In genomic region chr9:20760813-20761212, GRCm38 (mm10) we compare ENCODE assay signal across 8 mouse cellular contexts. TPM values are rescaled to one million over a fixed set of nuclear protein-coding genes. Genes with fewer than 3 reads are reported as not detected.
DNase-seq lines count a peak whose midpoint lies in the region; ATAC-seq and TF ChIP-seq lines count a peak whose summit lies in the region.
"Had no signal": no experiment of that assay in that cellular context is flagged by ENCODE, and none has a peak within 500 bp of the region (broad histone marks: within the 10 kb centered on the region; RNA-seq: fewer than 3 reads in every experiment).

No protein-coding gene starts in this region.

- 0 out of 2 replicates have a peak, but pooled peaks cover 3% of the 10 kb centered on the region for H3K27me3 ChIP-seq in heart, postnatal 0 days (ENCODE audit: control insufficient read depth, insufficient read depth, low read length)
- H3K27me3 ChIP-seq in lung, postnatal 0 days (replicated peaks; ENCODE audit: insufficient read depth, low read length): no peaks in the 10 kb centered on the region
- no peaks in the 10 kb centered on the region for H3K27me3 ChIP-seq in forebrain, embryonic 12.5 days

- peak; percentile 89 for DNase-seq in NIH3T3 (ENCODE audit: low read depth)
- peak; percentile 73 for DNase-seq in adrenal gland, postnatal 25 days
- peak; percentile 66 for DNase-seq in heart, postnatal 0 days (ENCODE audit: low spot score)
- DNase-seq in lung, postnatal 0 days (ENCODE audit: low spot score): peak; percentile 11
- no peak for DNase-seq in cerebellum, postnatal 4 days (ENCODE audit: low spot score in 2 of 2)
- no peak for DNase-seq in layer of hippocampus, adult 9-10 months (ENCODE audit: low spot score)

- H3K4me3 ChIP-seq in heart, postnatal 0 days (ENCODE audit: low read depth, low read length): no peak overlapping the region
- H3K4me3 ChIP-seq in lung, postnatal 0 days (ENCODE audit: low read depth, low read length): no peak overlapping the region
- H3K4me3 ChIP-seq in forebrain, embryonic 12.5 days (replicated peaks): no peak overlapping the region

- no peaks in the 10 kb centered on the region for H3K36me3 ChIP-seq in heart, postnatal 0 days (replicated peaks; ENCODE audit: control insufficient read depth, insufficient read depth, low read length)
- H3K36me3 ChIP-seq in lung, postnatal 0 days (ENCODE audit: insufficient read depth, low read length): no peaks in the 10 kb centered on the region
- H3K36me3 ChIP-seq in forebrain, embryonic 12.5 days (replicated peaks): no peaks in the 10 kb centered on the region

- no peaks in the 10 kb centered on the region; the same call in 1 of the 2 replicates for H3K4me1 ChIP-seq in heart, postnatal 0 days (ENCODE audit: control insufficient read depth, insufficient read depth)
- no peaks in the 10 kb centered on the region for H3K4me1 ChIP-seq in lung, postnatal 0 days (ENCODE audit: insufficient read depth, low read depth, low read length)
- H3K4me1 ChIP-seq in forebrain, embryonic 12.5 days: peaks cover 12% of the 10 kb centered on the region; the same call in 1 of the 2 replicates

- WGBS in heart, postnatal 0 days: 28% methylated on average over 12 of the region's 12 CpGs
- WGBS in lung, postnatal 0 days: 40% methylated on average over 12 of the region's 12 CpGs
- WGBS in forebrain, embryonic 12.5 days: 79% methylated on average over 12 of the region's 12 CpGs

- ATAC-seq in heart, postnatal 0 days (ENCODE audit: insufficient read depth, low read depth): peak; percentile 84
- ATAC-seq in lung, postnatal 0 days: peak; percentile 62
- ATAC-seq in forebrain, embryonic 12.5 days (ENCODE audit: low FRiP score): no peak

- peak overlapping the region; percentile 38; the same call in 1 of the 2 replicates for H3K27ac ChIP-seq in heart, postnatal 0 days (ENCODE audit: low read depth)
- no peak overlapping the region for H3K27ac ChIP-seq in lung, postnatal 0 days (ENCODE audit: low read length)
- H3K27ac ChIP-seq in forebrain, embryonic 12.5 days: no peak overlapping the region

- H3K4me2 ChIP-seq in heart, postnatal 0 days (ENCODE audit: low read depth, low read length): no peak overlapping the region
- H3K4me2 ChIP-seq in lung, postnatal 0 days (replicated peaks; ENCODE audit: low read depth, low read length): no peak overlapping the region
- H3K4me2 ChIP-seq in forebrain, embryonic 12.5 days: no peak overlapping the region

- H3K9ac ChIP-seq in heart, postnatal 0 days (replicated peaks; ENCODE audit: low read depth, low read length): no peak overlapping the region
- H3K9ac ChIP-seq in lung, postnatal 0 days (replicated peaks; ENCODE audit: low read depth): no peak overlapping the region
- H3K9ac ChIP-seq in forebrain, embryonic 12.5 days: no peak overlapping the region

- peak; percentile 30; the same call in 1 of the 2 replicates for TF ChIP-seq EP300 in heart, postnatal 0 days (IDR thresholded peaks at IDR 0.05; ENCODE audit: low read depth)
- TF ChIP-seq EP300 in lung, postnatal 0 days (IDR thresholded peaks at IDR 0.05): no peak

- TF ChIP-seq CTCF in heart, postnatal 0 days (IDR thresholded peaks at IDR 0.05; ENCODE audit: low read depth): no peak
- TF ChIP-seq CTCF in lung, postnatal 0 days (IDR thresholded peaks at IDR 0.05): no peak

- H3K9me3 ChIP-seq in heart, postnatal 0 days (replicated peaks; ENCODE audit: control insufficient read depth, low read length): no peaks in the 10 kb centered on the region
- no peaks in the 10 kb centered on the region for H3K9me3 ChIP-seq in lung, postnatal 0 days (ENCODE audit: low read length)
- H3K9me3 ChIP-seq in forebrain, embryonic 12.5 days: no peaks in the 10 kb centered on the region

RNA-seq across cellular contexts. Expression of gene Olfm2, which starts 14.7 kb away (rescaled TPM):
- total RNA-seq in adrenal gland, postnatal 25 days (2021): 0.46 and 0.52 TPM in 2 replicates
- 3.1 TPM in 1 of 2 replicates, not detected in the other for total RNA-seq in heart, postnatal 0 days (2014; rRNA removed; ENCODE audit: low replicate concordance)
- 0.20 and 0.34 TPM in 2 replicates for polyA plus RNA-seq in heart, postnatal 0 days (2015; fragmentation: Nextera tagmentation; extraction: Ambion mirVana)
- polyA plus RNA-seq in lung, postnatal 0 days (2015; fragmentation: Nextera tagmentation; extraction: Ambion mirVana): 0.36 and 0.55 TPM in 2 replicates
- polyA plus RNA-seq in forebrain, embryonic 12.5 days (2016; fragmentation: Nextera tagmentation; extraction: Ambion mirVana): 35.2 and 36.4 TPM in 2 replicates

RNA-seq across cellular contexts. Expression of gene Col5a3, which starts 54.1 kb away (rescaled TPM):
- 178 and 222 TPM in 2 replicates for total RNA-seq in adrenal gland, postnatal 25 days (2021)
- 4.6 and 8.8 TPM in 2 replicates for total RNA-seq in heart, postnatal 0 days (2014; rRNA removed; ENCODE audit: low replicate concordance)
- 1.4 and 1.6 TPM in 2 replicates for polyA plus RNA-seq in heart, postnatal 0 days (2015; fragmentation: Nextera tagmentation; extraction: Ambion mirVana)
- 0.44 and 0.56 TPM in 2 replicates for polyA plus RNA-seq in lung, postnatal 0 days (2015; fragmentation: Nextera tagmentation; extraction: Ambion mirVana)
- polyA plus RNA-seq in forebrain, embryonic 12.5 days (2016; fragmentation: Nextera tagmentation; extraction: Ambion mirVana): 0.29 and 0.55 TPM in 2 replicates

RNA-seq across cellular contexts. Expression of gene Rdh8, which starts 57.5 kb away (rescaled TPM):
- total RNA-seq in adrenal gland, postnatal 25 days (2021): not detected in 2 replicates
- not detected in 2 replicates for total RNA-seq in heart, postnatal 0 days (2014; rRNA removed; ENCODE audit: low replicate concordance)
- polyA plus RNA-seq in heart, postnatal 0 days (2015; fragmentation: Nextera tagmentation; extraction: Ambion mirVana): not detected in 2 replicates
- polyA plus RNA-seq in lung, postnatal 0 days (2015; fragmentation: Nextera tagmentation; extraction: Ambion mirVana): not detected in 2 replicates
- polyA plus RNA-seq in forebrain, embryonic 12.5 days (2016; fragmentation: Nextera tagmentation; extraction: Ambion mirVana): not detected in 2 replicates
- polyA plus RNA-seq: liver, embryonic 16.5 days had no signal

Comparison
In these comparisons a context has a peak if more than half of its experiments do, and no peak if none do; other contexts are left out.
1. DNase-seq: peak in NIH3T3 (single experiment), adrenal gland, postnatal 25 days (single experiment), heart, postnatal 0 days (single experiment) and lung, postnatal 0 days (single experiment); none in cerebellum, postnatal 4 days (0 of 2) and layer of hippocampus, adult 9-10 months (single experiment).
2. RNA of gene Olfm2, which starts 14.7 kb away (polyA plus RNA-seq): 35.2 to 36.4 TPM in forebrain, embryonic 12.5 days; 0.36 to 0.55 TPM in lung, postnatal 0 days and 0.20 to 0.34 TPM in heart, postnatal 0 days; every median in the first group is over 10 times any median in the second.